Mouse (Mus musculus) small intestine, adult 2 months (tissue): ENCODE data around the gene Ces1g.

Source experiments
- CTCF ChIP-seq: fragments of 200-500 bp; IDR thresholded peaks from 2 replicates; pipeline ENCODE4 v1.5.1; 2012; ENCODE audit warnings: low read depth, mild to moderate bottlenecking, control low read depth, inconsistent platforms, low read length, moderate library complexity, mixed read lengths; ENCODE audit not compliant: insufficient replicate concordance, insufficient read length; ENCODE audit errors: extremely low read depth
- POLR2A ChIP-seq: fragments of 200-500 bp; IDR thresholded peaks from 2 replicates; pipeline ENCODE4 v1.6.1; 2012; ENCODE audit warnings: low read depth, mild to moderate bottlenecking, control low read depth, inconsistent platforms, low read length, moderate library complexity

DNA sequence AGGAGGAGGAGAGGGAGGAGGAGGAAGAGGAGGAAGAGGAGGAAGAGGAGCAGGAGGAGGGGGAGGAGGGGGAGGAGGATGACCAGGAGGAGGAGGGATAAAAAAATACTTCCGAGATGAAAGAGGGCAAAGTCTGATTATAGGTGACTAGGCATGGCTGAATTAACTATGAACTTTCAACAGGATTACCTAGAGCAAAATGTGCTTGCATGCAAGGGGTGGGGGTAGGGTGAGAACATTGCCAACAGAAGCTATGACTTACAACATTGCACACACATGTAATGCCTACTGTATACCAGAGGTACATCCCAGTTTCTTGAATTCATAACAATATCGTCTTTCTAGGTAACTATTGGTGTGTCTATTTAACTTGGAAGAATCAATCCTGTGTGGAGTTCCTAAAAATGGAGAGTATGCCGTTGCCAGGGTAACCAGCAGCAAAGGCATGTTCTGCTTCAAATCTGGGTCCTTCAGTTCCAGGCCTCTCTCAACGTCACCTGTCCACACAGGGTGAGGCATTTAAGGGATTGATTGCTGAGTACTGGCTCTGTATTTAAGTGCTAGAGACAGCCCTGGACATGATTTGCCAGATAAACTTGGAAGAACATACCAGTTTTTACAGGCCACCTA is 58.8 kb downstream of the Ces1g start:
- TF ChIP-seq CTCF = no peak
- no peak for TF ChIP-seq POLR2A
